Mouse (Mus musculus): ENCODE results near the gene Foxs1.

The Foxs1 gene

DNA sequence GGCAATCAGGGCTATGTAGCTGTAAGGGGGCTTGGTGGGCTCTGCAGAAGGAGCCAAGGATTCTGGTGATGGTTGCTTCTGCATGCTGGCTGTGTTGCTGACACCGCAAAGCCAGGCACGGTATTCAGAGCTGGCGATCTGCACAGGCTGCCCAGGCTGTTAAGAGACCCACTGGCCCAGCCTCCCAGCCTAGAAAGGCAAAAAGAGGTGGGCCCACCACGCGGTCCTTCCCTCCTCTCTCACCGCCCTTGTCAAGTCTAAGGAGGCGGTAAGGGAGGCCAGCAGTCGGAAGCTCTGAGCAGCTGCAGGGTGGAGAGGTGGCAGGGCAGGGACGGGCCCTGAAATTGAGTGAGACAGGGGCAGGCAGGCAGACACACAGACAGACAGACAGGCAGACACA, at the start of gene Foxs1:
Gene Foxs1, minus strand, starts transcription at position 161 of the 400 bp plus-strand sequence.
- no peak for DNase-seq

DNA sequence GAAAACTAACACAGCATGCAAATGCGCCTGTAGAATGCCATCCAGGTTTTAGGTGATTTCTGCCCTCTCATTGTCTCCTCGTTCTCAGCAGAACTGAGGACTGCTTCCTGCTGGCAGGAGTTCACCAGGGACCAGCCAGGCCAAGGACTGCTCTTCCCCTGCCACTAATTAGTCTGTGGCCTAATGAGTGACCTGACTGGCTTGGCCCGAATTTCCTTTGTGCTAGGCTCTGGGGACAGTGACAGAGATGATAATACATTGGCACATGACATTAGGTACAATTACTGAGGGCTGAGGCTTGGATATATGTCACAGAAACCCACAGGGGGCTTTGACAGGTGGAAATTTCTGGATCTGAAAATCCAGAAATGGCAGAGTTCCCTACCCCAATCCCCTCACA, 44.0 kb upstream of the Foxs1 start:
- DNase-seq: no peak

DNA sequence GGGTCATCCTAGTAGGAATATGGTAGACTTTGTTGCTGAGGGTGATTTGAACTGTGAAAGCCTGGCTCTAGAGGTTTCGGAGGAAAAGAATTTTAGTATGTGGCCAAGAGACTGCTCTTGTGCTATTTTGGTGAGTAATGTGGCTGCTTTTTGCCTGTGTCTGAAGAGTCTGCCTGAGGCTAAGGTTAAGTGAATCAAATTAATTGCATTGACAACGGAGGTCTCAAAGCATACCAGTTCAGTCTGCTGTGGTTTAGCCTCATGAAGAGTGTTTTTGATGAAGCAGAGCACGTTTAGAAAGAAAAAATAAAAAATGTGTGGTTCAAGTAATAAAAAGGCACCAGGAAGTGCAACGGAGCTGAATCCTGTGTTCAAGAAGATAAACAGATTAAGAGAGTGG, 32.5 kb upstream of the Foxs1 start:
- DNase-seq: no peak

DNA sequence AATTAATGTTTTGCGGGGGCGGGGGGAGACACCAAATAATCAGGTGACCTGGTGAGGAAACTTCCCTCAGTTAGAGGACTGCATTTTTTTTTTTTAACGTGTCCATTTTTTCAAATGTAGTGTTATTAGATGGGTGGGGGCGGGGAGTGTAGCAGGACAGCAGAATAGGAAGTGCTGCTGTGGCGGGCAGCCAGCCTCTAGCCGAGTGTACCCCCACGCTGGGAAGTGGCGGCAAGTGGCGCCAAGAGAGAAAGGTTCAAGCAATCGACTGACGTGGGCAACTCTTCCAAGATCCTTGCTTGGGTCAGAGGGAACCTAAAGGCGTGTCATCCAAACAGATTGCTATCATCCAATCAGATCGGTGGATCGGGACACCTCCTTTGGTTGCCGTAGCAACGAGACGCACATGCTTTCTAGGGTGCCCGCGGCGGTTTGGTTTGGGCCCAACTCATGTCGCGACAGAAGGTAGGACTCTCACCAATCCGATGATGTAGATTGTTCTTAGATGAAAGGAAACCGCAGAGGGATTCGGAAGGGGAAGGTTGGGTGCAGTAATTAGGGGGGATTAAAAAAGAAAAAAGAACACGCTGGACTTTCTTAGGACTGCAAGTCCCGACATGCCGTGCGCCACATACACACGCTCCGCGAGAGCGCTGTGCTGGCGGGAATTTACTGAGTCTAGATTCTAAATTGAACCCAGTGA, 29.2 kb upstream of the Foxs1 start, which contains the start of gene Ttll9:
Gene Ttll9, plus strand, starts transcription at position 395 of the 703 bp plus-strand sequence.
- peak; percentile 89 for DNase-seq

DNA sequence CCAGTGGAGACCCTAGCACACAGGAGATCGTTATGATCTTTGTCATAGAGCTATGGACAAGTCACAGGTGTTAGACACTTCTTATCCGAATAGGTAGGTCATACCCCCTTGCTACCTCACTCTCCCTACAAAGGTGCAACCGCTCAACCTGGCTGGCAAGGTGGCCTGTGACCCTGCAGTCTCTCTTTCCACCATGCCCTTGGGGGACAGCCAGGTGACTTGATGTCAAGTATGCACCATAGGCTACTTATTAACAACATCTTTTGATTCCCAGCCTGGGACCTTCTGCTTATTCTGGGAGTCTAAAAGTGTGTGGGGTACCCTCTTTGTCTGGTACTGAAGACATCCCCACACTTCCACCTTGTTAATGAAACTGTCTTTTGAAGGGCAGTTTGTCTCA, 25.1 kb upstream of the Foxs1 start:
- peak; percentile 44 for DNase-seq

DNA sequence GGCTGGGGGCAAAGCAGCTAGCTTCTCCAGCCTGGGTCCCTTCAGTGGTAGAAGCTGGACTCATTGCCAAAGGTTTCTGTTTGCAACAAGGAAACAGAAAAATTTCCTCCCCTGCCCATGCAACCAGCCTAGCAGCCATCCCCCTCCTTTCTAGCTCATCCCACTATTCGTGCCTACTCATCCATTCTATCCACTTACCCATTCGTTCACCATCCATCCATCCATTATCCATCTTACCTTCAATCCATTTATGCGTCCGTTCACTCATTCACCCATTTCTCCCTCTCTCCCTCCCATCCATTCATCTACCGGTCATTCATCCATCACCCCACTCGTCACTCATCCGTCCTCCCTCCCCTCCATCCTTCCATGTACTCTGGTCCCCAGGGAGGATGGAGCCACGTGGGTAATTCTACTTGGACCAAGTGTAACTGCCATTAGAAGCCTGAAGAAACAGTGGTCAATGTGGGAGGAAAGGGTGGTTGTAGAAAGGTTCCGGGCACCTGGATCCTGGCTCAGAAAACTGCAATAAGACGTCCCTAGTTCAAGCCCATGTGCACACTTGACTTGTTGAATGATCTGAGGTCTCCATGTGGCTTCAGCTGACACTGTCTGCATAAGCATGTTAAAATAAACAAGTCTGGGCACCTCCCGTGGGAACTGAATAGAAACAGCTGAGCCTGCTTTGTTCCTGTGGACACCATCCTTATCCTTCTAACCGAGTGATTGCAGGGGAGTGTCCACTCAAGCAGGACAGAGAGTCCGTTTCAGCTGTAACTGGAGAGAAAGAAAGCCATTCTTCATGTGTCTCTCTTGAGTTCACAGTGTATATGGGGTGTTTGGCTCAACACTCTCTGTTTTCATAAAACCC, 19.1 kb upstream of the Foxs1 start:
- no peak for DNase-seq

DNA sequence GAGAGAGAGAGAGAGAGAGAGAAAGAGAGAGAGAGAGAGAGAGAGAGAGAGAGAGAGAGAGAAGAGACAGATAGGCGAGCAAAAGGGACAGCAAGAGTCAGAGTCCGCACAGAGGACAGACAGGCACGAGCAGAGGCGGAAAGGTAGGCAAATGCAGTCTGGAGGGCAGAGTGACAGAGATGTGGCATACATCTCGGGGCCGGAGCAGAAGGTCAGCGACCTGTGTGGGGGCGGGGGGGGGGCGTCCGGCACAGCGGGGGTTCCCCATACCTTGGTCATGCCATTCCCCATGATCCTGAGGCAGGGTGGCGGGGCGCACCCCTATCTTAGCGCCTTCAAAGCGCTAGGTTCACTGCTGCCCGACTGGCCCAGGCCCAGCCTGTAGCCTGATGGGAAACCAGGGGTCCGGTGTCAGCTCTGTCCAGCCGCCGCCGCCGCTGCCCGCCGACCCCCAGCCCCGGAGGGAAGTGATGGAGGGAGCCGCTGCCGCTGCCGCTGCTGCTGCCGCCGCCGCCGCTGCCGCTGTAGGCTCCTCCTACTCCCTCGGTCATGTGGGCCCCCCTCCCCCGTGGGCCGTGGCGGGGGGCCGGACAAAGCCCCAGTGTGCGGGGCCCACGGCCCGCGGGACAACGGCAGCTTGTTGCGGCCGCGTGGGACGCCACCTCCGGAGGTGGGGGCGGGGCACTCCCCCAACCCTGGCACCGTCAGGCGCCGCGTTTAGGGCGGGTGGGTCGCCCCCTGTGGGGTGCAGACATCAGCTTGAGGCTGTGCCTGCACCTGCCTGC, 18.2 kb upstream of the Foxs1 start, which contains the start of gene Dusp15:
Gene Dusp15, minus strand, starts transcription at position 634 of the 785 bp plus-strand sequence.
- no peak for DNase-seq

DNA sequence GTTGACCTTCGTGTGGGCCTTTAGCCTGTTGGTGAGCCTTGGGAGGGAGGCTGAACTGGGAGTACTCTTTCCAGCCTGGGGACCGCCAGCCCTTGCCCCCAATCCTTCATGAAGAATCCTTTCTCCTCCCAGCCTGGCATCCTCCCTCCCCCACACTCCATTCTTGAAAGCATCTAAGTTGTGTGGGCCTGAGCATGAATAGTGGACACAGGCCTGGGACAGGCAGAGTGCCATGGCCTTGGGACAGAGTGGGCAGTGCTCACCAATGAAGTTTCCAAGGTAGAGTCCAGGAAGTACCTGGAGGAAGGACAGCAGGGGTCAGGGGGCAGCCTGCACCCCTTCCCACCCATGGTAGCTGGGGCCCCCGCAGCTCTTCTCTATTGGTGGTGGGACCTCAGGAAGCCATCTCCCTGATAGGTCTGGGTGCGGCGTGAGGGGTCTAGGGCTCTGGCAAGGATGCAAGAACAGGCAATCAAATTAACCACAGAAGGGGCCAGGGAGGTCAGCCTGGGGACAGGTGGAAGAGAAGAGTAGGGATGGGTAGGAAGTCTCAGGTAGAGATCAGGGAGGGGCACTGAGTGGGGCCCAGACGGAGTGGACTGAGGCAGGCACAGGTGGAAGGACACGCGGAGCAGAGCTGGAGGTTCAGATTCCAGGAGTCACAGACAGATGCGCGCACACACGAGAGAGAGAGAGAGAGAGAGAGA, 17.5 kb upstream of the Foxs1 start:
- no peak for DNase-seq

DNA sequence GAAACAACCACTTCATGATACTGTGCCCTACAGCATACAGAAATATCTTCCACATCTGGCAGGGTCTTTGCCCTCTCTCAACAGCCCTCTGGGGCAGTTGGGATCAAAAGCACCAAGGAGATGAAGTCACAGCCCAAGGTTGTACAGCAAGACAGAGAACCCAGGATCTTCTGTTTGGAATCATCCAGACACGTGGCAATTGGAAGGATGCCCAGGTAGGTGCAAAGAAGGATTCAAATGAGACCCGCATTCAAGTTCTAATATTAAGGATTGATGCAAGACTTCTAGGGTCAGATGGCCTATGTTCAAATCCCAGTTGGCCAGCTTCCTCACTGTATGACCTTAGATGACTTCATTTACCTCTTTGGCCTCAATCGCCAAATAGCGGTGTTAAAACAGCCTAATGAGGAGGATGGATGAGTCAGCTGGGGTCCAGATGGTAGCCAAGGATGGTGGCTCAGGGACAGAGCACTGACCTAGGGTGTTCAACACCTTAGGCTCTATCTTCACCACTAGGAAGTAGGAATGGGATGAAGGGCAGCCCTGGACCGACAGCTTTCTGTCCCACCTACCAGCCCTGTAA, 15.5 kb upstream of the Foxs1 start:
- DNase-seq: no peak

DNA sequence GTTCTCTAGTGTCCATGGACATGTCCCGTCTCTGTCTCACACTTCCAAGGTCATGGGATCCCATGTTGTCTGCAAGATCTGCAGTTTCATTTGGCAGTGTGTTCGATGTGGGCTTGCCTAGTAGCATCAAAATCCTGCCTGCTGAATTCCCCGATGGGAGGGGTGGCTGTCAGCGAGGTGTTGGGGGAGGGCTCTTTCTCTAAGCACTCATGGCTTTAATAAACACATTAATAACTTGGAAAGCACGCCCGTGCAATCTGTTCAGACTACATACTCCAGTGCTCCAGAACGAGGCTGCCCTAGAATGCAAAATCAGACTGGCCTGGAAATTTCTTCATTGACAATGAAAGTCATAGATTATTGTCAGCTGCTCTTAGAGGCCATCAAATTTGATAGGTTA, 14.1 kb upstream of the Foxs1 start:
- no peak for DNase-seq

DNA sequence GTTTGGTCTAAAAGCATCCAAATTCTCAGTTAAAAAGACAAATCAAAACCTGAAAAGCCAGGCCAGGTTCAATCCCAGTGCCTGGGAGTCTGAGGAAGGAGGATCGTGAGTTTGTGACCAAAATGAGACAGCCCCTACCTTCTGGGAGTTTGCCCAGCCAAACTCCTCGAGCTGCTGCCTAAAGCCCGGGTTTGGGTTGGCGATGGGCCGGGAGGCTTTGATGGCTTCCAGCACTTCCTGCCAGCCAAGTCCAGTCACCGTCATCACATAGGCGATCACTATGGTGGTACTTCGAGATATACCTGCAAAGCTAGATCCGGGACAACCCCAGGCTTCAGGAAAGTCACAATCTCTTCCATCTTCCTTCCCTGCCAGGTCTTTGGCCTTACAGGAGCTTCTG, 11.0 kb upstream of the Foxs1 start:
- DNase-seq: no peak

DNA sequence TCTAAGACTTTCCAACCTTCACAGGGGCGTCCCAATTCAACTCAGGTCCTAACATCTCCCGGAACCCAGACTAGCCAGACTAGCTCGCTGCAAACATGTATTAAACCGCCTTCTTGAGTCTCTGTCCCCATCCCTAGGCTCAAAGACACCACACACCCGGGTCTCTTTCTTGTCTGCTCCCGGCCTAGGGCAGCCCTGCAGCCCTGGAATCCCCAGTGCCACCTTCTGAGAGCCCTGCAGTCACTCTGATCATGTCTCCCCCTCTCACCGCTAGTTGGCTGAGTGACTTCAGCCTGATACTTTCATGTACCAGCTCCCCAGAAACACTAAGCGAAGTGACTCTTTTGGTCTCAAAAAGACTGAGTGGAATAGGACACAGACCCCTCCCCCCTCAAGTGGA, 10.6 kb upstream of the Foxs1 start:
- no peak for DNase-seq

DNA sequence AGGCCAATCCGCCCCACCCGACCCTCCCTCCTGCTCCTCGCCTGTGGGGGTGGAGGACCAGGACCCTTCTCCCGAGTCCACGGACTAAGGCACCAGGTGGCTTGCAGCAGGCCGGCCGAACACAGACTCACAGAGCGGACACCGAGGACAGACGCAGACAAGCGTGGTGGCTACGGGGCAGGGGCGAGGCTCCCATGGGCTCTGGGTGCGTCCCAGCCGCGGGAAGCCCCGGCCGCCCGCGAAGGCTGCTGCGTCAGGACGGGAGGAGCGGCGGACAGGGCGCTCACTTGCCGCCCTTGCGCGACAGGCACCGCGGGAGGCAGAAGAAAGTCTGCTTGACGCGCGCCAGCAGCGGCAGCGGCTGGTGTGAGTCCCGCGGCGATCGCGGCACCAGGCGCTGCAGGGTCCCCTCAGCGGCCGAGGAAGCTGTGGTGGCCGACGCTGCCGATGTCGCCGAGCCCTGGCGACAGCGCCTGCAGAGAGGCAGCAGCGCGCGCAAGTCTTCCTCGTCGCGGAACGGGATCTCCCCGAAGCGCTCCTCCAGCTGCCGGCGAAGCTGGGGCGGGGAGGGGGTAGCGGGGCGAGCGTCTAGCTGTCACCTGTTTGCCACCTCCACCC, 10.0 kb upstream of the Foxs1 start:
- DNase-seq: no peak

DNA sequence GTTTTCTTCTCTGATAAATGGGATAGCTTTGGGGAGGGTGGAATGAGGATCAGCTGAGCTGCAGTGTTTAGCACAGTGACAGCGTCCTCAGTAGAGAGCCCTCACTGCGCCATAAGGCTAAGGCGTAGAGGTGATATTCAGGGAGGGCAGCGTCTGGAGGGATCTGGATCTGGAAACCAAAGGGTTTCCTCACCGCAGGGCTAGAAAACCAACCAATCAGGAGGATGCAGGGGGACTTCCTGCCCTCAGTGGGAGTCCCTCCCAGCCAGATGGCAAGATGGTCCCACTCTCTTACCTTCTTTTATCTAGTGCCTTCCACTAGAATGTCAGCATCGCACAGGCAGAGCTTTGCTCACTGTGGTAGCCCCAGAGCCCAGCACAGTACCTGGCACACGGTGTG, 8.8 kb upstream of the Foxs1 start:
- DNase-seq: no peak

DNA sequence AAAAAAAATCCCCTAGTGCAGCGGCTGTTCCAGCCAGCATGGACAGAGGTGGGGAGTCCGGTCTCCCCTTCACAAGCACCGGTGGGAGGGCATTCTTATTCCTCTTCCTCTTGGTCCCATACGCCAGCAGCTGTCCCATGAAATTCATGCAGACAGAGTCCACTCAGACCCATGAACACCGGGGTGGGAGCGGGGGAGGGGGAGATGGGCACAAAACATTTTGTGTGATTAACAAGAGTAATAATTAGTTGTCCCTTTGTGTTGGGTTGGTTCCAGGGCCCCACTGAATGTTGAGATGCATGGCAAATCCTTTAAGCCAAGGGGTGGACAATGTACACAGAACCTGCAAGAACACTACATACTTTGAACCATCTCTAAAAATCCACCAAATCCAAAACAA, 8.1 kb upstream of the Foxs1 start:
- DNase-seq: no peak

DNA sequence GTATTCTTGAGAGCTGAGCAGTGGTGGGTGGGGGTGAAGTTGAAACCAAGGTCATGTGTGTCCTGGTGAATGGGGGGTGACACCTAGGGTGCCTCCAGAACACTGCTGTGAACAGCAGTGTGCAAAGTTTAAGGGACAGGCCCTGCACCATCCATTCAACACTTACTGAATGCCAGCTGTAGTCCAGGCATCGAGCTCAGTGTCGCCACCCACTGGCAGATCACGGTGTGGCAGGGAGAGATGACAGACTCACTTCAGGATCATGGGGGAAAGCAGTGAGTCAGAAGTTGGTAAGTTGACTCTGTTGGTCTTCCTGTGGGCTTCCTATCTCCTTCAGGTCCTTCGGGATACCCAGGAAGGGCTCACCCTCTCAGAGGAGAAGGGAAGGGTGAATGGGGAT, 6.8 kb upstream of the Foxs1 start:
- peak; percentile 64 for DNase-seq

DNA sequence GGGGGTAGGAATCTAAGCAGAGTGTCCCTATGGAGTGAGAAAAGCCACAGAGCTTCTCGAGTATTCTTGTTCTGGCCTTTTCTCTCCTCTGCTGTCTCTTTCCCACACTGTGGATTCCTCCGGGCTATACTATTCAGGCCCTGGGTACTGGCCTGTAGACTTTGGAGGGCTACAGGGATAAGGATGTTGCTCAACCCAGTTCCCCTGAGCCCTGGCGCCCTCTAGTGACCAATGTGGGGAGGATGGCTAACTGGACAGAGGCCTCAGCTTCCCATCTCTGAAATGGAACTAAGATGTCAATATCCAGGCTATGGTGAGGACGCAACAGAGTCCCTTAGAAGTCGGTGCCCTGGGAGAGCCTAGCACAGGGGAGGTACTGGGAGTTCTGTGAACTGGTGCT, 606 bp upstream of the Foxs1 start:
- peak; percentile 63 for DNase-seq

DNA sequence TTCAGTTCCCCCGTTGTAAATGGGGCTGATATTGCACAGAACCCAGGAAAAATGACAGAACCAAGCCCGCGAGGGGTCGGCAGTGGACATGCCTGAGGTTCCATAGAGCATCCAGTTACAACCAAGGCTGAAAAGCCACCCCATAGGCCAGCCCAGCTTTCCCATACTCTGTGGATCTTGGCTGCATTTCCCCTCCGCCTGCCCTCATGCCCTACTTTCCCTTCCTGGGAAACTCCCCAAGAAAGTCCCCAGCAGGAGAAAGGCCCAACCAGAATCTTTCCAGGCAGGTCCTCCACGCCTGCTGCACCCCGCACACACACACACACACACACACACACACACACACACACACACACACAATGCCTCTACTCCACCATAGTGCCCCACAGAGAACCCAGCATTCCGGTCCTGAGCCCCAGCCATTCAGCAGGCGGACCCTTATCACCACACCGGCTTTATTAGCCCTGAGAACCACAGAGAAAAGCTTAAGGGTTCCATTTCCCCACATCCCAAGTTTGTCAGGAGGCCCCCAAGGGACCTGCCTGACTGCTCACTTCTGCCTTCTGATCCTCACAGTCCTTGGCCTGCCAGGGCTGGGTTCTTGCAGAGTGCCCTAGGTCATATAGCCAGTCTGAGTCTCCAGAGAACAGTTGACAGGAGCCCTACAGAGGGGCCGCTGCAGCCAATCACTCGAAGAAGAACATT, 1.4 kb downstream of the Foxs1 start:
- DNase-seq: no peak

DNA sequence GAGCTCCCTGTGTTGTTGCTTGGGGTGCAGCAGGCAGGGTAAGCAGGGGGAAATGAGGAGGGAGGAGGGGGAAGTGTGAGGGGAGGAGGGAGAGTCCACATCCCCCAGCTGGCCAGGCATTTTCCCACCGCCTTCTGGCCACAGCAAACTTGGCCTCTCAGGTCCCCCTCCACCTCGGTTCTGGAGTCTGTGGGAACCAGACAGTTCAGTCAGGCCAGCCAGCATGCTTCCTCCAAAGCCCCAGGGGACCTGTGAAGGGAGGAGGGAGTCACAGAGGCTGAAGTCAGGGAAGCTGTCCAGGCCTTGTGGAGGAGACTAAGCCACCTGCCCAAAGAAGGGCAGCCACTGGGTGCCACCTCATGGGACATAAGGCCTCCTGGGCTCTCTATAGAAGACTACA, 2.7 kb downstream of the Foxs1 start:
- no peak for DNase-seq

DNA sequence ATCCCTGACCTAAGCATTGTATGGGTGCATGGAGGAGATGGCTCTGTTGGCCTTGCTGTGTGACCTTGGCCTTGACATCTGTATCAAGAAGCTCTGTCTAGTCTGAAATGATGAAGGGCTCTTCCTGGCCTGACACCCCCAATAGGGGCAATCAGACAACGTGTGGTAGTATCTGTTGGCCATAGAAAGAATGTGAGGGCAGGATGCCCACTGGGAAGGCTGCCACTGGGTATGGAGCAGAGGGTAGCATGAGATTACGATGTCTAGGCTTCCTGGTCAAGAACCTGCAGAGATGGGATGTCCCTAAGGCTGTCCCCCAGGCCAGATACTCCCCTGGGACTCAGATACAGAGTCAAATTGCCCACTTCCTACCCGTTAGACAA, 4.0 kb downstream of the Foxs1 start:
- DNase-seq: no peak
